In genomic region chr4:148941321-148941720, GRCm38 (mm10) we compare ENCODE assay signal across 9 mouse cellular contexts.
DNase-seq lines count a peak whose midpoint lies in the region; ATAC-seq and TF ChIP-seq lines count a peak whose summit lies in the region.
"Had no signal": no experiment of that assay in that cellular context is flagged by ENCODE, and none has a peak within 500 bp of the region (broad histone marks: within the 10 kb centered on the region; RNA-seq: fewer than 3 reads in every experiment).

No protein-coding gene starts in this region.

- H3K9ac ChIP-seq in heart, embryonic 13.5 days, result peak overlapping the region; percentile 41
- H3K9ac ChIP-seq in hindbrain, postnatal 0 days (replicated peaks; ENCODE audit: low read length), result peak overlapping the region; percentile 21; the same call in 1 of the 2 replicates
- no peak overlapping the region; the same call in 1 of the 2 replicates for H3K9ac ChIP-seq in midbrain, embryonic 13.5 days (replicated peaks)
- H3K9ac ChIP-seq: embryonic facial prominence, embryonic 15.5 days had no signal

- 59% methylated on average over 11 of the region's 11 CpGs for WGBS in heart, embryonic 13.5 days
- 35% methylated on average over 11 of the region's 11 CpGs for WGBS in hindbrain, postnatal 0 days
- 33% methylated on average over 11 of the region's 11 CpGs for WGBS in midbrain, embryonic 13.5 days

- TF ChIP-seq POLR2A in bone marrow macrophage, adult 2 months (IDR thresholded peaks at IDR 0.05; ENCODE audit: borderline replicate concordance, low read depth, low read length), result no peak

- DNase-seq in heart, postnatal 4 days, result no peak
- DNase-seq in hindbrain, postnatal 0 days (ENCODE audit: low spot score), result no peak
- no peak for DNase-seq in right cerebral cortex, adult 18-20 months
- no peak for DNase-seq in left cerebral cortex, adult 11 months (ENCODE audit: low spot score)
- no peak for DNase-seq in layer of hippocampus, adult 11-12 months (ENCODE audit: low spot score)

- H3K4me2 ChIP-seq in heart, embryonic 13.5 days, result peak overlapping the region; percentile 51; the same call in 1 of the 2 replicates
- H3K4me2 ChIP-seq in hindbrain, postnatal 0 days (ENCODE audit: low read depth, low read length), result 0 out of 2 replicates have a peak overlapping the region, but pooled peaks have one; percentile 45
- H3K4me2 ChIP-seq in midbrain, embryonic 13.5 days (replicated peaks), result peak overlapping the region; percentile 45

- H3K27me3 ChIP-seq in heart, embryonic 13.5 days (replicated peaks), result peaks cover 9% of the 10 kb centered on the region; the same call in 1 of the 2 replicates
- H3K27me3 ChIP-seq in hindbrain, postnatal 0 days (ENCODE audit: insufficient read depth, low read length), result no peaks in the 10 kb centered on the region; the same call in 1 of the 2 replicates
- H3K27me3 ChIP-seq in midbrain, embryonic 13.5 days, result peaks cover 77% of the 10 kb centered on the region

- no peak for TF ChIP-seq CTCF in bone marrow macrophage, adult 2 months (IDR thresholded peaks at IDR 0.05; ENCODE audit: low read depth, low read length)
- no peak for TF ChIP-seq CTCF in hindbrain, postnatal 0 days (IDR thresholded peaks at IDR 0.05; ENCODE audit: low read depth)

- peaks cover 34% of the 10 kb centered on the region for H3K4me1 ChIP-seq in heart, embryonic 13.5 days
- H3K4me1 ChIP-seq in bone marrow macrophage, adult 2 months (ENCODE audit: control insufficient read depth, insufficient read depth, low read length), result peaks cover 12% of the 10 kb centered on the region
- H3K4me1 ChIP-seq in hindbrain, postnatal 0 days (ENCODE audit: insufficient read depth, low read length), result peaks cover 15% of the 10 kb centered on the region
- peaks cover 41% of the 10 kb centered on the region for H3K4me1 ChIP-seq in midbrain, embryonic 13.5 days (replicated peaks)

- H3K9me3 ChIP-seq in heart, embryonic 13.5 days, result no peaks in the 10 kb centered on the region
- no peaks in the 10 kb centered on the region for H3K9me3 ChIP-seq in hindbrain, postnatal 0 days (ENCODE audit: low read length)
- H3K9me3 ChIP-seq in midbrain, embryonic 13.5 days, result no peaks in the 10 kb centered on the region
- H3K9me3 ChIP-seq: embryonic facial prominence, embryonic 15.5 days had no signal

- peak overlapping the region; percentile 75 for H3K27ac ChIP-seq in heart, embryonic 13.5 days (replicated peaks)
- peak overlapping the region; percentile 79 for H3K27ac ChIP-seq in bone marrow macrophage, adult 2 months (ENCODE audit: insufficient read depth, low read depth, low read length)
- peak overlapping the region; percentile 45; the same call in 1 of the 2 replicates for H3K27ac ChIP-seq in hindbrain, postnatal 0 days
- H3K27ac ChIP-seq in midbrain, embryonic 13.5 days, result peak overlapping the region; percentile 57
- H3K27ac ChIP-seq: embryonic facial prominence, embryonic 15.5 days had no signal

- H3K4me3 ChIP-seq in heart, embryonic 13.5 days, result no peak overlapping the region
- H3K4me3 ChIP-seq in bone marrow macrophage, adult 2 months (ENCODE audit: insufficient read depth, low read length), result peak overlapping the region; percentile 50
- H3K4me3 ChIP-seq in hindbrain, postnatal 0 days (ENCODE audit: low read length), result no peak overlapping the region
- no peak overlapping the region for H3K4me3 ChIP-seq in midbrain, embryonic 13.5 days (replicated peaks)

- H3K36me3 ChIP-seq in heart, embryonic 13.5 days, result peaks cover 69% of the 10 kb centered on the region
- no peaks in the 10 kb centered on the region for H3K36me3 ChIP-seq in hindbrain, postnatal 0 days (ENCODE audit: insufficient read depth, low read length)
- H3K36me3 ChIP-seq in midbrain, embryonic 13.5 days, result 0 out of 2 replicates have a peak, but pooled peaks cover 4% of the 10 kb centered on the region
- H3K36me3 ChIP-seq: embryonic facial prominence, embryonic 15.5 days had no signal

- no peak for ATAC-seq in heart, embryonic 13.5 days (ENCODE audit: extremely low read depth, insufficient number of reproducible peaks, low FRiP score, low TSS enrichment)
- no peak for ATAC-seq in hindbrain, postnatal 0 days
- peak; percentile 12; the same call in 1 of the 2 replicates for ATAC-seq in midbrain, embryonic 13.5 days
